Mouse (Mus musculus): ENCODE results near the gene Cntnap1.

Gene Cntnap1

DNA sequence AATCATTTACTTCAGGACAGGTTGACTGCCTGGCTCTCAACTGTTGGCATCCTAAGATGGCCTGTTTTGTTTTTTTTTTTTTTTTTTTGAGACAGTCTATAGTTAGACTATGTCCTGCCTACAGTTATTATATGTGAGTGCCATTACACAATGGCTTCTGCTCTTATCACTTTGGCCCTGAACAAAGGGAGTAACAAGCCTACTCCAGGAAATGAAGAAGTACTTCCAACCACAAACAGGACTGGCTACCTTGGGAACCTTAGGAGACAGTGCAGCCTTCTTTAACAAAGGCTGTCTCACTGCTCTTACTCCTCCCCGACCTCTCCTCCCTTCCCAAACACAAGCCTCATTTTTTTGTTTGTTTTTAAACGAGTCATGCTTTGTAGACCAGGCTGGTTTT, 50.5 kb downstream of the Cntnap1 start:
- no peak for DNase-seq (ENCODE audit: low read depth, low spot score)

DNA sequence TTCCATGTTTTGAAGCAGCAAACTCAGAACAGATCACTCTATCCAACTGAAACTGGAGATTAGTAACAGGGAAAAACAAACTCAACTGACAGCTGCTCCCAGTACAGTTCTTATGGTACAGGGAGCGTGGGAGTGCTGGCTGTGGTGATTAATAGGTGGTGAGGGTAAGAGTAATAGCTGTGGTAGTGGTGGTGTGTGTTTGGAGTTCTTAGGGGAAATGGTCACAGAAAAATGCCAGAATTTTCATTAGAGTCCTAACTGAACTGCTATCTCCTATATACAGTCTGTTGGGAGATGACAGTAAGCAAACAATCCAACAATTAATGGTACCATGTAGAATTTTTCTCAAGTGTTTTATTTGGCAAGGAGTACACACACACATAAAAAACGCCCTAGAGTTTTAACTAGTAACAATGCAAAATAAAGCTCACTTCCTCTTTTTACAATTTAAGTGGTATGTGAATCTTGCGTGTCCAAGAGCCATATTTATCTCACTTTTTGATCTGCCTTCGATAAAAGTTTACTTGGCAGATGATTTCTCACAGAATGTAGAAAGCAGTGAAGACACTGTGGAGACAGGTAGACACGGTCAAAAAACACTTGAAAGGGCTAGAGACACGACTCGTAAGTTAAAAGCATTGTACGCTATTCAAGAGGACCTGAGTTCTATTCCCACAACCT, 51.1 kb downstream of the Cntnap1 start:
- DNase-seq (ENCODE audit: low read depth, low spot score) = no peak

DNA sequence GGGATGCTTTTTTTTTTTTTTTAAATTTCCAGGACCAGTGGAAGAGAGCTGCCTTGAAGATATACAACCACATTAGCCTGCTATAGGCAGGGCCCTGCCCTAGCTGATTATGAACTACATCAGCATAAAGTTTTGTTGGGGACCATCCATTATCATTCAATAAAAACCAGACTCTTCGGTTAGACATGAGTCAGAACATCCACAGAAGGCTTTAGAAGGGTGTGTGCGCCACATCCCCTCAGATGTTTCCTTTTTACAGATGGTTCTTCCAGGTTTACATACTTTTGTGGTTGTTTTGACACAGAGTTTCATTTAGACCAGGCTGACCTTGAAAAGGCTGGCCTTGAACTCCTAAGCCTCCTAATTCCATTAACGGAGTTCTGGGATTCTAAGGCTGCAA, 54.0 kb downstream of the Cntnap1 start:
- no peak for DNase-seq (ENCODE audit: low read depth, low spot score)

DNA sequence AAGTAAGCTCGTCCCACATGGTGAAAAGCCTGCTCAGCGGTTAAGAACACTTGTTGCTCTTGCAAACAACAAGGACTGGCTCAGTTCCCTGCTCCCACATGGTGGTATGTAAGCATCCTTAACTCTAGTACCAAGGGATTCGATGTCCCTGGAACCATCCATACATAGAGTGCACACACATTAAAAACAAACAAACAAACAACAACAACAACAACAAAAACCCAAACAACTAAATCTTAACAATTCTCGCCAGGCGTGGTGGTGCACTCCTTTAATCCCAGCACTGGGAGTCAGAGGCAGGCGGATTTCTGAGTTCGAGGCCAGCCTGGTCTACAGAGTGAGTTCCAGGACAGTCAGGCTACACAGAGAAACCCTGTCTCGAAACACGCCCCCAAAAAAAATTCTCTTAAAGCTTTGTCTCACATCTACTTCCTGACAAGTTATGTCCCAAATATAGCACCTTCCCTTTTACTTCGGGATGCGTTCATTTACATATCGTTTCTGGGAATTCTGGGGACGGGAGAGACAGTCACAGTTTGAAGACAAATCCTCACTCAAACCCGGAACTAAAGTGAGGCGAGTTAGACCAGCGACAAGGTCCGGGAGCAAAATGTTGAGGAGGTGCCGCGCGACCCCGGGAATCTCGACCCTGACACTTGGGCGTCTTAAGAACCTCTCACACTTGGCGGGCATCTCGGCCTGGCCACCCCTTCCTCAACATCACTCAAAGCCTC, 55.2 kb downstream of the Cntnap1 start:
- no peak for DNase-seq (ENCODE audit: low read depth, low spot score)

DNA sequence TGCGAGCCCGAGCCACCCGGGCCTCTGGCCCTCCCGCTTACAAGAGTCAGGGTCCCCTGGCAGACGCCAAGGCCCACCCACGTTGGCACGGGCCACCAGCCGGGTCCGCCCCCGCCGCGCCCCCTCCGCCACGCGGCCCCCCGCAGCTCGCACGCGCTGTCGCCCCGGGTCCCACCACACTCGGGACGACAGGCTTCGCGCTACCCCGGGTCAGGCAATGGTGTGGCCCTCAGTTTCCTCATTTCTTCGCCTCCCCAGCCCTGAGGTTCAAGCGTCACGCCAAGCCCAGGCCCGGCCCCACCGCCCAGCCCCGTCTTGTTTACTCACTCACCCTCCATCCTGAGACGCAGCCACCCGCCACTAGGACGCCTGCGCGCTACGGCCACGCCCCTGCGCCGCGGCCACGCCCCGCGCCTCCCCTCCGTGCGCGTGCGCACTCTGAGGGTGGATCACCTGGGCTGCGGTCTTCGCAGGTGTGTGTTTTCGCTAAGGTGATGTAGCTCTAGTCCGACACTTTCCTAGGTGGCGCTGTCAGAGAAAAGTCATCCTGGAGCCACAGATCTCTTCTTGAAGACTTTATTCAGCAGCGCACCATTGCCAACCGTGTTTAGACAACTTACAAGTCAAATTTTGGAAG, 55.9 kb downstream of the Cntnap1 start, which contains the start of gene Ezh1:
Gene Ezh1 (minus strand): TSS at position 399 of the 637 bp plus-strand sequence.
- DNase-seq (ENCODE audit: low read depth, low spot score) = peak; percentile 77

DNA sequence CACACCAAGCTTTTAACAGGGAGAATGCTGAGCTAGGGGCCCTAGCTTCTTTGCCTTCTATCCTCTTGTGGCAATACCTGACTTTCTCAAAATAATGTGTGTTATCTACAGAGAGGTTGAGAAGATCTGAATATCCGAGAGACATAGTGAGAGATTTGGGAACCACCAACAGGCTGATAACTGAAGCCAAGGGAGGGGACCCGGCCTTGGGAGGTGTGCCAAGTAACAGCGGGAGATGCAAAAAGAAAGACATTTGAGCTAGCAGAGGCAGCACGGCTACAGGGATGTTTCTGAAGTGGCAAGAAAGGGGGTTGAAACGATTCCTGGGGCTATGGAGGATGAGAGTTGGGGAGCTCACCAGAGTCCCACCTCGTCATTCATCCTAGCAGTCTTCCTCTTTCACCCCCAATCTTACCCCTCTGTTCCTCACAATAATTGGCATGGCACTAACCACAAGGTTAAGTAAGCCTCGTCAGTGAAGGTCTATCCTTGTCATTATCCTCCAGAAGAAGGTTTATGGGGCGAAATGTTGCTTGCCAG, 59.1 kb downstream of the Cntnap1 start:
- DNase-seq (ENCODE audit: low read depth, low spot score) = no peak

DNA sequence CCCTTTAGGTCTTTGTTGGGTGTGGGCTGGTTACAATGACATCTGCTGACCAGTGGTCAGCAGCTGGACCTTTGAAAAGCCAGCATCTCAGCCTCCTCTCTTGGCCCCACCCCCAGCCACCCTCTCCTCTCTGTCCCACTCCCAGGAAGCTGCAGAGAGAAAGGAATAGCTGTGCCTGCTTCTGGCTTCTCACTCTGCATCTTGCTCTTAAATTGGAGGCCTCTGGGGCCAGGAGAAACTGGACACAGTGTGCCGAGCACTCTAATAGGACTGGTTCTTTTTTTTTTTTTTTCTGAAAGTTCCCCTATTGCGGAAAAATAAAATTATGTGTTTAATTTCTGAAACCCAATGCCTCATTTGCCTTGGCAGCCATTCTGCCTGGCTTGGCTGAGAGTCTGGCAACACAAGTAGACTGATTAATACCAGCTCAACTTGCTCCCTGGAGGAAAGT, 59.8 kb downstream of the Cntnap1 start:
- no peak for DNase-seq (ENCODE audit: low read depth, low spot score)

DNA sequence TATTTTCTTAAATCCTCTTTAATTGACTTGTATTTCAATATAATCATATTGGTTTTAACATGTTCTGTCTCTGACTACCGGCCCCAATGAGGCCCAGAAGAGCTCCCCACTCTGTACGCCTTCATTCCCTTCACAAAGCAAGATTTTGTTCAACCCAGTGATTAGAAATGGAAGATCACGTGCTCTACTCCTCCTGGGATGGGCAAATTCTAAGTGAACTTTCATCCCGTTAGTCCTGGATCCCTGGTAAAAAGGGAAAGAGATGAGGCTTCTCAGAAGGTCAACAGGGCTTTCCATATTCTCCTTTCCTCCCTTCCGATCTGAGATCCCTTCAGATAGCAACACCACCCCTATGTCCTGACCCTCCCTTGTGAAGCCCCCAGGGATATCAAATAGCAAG, 60.2 kb downstream of the Cntnap1 start:
- DNase-seq (ENCODE audit: low read depth, low spot score) = no peak

DNA sequence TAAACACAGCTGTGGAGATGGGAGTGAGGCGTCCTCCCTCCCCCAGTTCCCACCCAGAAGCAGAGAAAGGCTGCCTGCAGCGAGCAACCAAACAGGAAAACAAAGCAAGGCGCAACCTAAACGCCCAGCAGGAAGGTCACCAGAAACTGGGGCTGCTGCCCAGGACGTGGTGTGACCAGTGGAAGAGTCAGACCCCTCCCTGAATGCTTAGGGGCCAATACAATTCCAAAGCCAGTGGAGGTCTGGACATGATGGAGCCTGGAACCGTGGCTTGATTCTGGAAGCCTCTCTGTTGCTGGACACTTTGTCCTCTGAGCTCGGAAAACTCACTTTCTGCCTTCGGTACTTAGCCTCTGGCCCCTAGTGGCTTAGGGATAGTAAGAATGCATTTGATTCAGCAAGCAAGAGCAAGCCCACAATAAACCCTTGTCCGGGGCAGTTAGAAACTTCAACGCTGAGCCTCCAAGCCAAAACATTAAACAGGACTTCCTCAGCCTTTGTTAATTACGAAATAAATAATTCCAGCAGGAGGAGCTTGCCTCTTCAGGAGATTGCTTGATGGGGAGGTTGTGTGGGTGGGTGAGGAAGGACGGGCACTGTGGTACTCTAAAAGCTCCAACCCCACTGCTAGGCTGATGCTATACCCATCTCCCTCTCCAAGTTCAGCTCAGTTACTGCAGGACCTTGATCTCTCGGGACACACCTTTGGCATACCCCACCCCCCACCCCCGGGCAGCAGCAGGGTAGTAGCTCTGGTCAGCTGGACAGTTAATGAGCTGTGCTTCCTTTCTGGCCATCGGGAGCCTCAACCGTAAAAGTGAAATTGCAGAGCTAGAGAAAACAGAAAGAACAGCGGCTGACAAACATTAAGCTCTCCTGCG, 60.9 kb downstream of the Cntnap1 start:
- no peak for DNase-seq (ENCODE audit: low read depth, low spot score)

DNA sequence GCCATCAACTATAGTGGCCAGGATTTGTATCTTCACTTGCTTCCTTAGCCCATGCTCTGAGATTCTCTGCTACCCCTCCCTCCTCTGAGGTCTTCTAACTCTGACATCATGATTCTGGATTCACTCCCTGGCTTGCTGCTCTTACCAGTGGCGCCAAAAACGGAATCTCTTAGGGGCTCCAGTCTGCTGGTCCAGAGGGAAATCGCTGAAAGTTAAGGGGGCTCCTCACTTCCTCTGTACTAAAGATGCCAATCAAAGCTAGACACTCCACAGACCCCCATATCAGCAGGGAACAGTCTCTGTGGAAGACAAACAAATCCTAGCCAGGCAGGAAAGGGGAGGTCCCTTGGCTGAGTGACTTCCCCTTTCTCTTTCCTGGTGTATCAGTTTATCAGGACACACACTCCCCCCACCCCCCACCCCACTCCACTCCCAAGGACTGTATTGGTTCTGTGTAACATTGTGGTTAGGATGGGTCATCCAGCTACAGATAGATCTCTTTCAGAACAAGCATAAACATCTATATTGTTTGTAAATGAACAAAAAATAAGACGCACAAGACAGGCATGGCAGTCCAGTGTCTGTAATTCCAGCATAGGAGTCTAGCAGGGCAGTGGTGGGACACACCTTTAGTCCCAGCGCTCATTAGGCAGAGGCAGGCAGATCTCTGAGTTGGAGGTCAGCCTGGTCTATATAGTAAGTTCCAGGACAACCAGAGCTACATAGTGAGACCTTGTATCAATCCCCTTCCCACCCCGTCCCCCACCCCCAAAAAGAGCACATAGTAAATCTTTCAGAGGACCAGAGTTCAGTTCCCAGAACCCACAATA, 61.9 kb downstream of the Cntnap1 start:
- peak; percentile 48 for DNase-seq (ENCODE audit: low read depth, low spot score)

DNA sequence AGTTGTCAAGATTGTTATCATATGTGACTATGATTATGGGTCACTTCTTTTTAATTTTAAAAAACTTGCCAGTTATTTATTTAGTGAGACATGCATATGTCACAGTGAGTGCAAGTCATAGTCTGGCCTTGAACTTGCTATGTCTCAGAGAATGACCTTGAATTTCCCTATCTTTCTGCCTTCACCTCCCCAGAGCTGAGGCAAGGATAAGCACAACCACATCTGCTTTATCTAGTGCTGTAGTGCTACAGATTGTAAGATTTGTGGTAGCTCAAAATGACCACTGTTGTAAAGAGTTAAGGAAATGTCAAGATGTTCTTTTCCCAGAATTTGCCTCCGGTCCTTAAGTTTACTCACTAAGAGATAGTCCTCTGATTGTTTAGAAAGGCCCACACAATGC, 62.9 kb downstream of the Cntnap1 start:
- DNase-seq (ENCODE audit: low read depth, low spot score) = no peak

DNA sequence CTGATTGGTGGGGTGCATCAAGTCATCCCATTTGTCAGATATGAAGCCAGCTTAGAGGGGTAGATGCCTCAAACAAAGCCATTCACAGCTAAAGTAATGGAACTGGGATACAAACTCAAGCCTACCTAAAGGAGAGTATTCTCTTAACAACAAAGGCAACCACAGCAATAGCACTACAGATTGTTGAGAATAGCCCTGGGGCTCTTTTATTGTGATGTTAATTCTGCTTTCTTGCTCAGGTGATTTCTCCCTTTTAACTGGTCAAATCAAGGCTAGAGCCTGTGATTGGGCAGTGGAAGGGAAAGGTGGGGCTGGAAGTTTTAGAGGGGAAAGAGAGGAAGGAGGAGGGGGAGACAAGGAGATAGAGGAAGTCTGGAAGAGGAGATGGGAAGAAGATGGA, 63.8 kb downstream of the Cntnap1 start:
- DNase-seq (ENCODE audit: low read depth, low spot score) = no peak

DNA sequence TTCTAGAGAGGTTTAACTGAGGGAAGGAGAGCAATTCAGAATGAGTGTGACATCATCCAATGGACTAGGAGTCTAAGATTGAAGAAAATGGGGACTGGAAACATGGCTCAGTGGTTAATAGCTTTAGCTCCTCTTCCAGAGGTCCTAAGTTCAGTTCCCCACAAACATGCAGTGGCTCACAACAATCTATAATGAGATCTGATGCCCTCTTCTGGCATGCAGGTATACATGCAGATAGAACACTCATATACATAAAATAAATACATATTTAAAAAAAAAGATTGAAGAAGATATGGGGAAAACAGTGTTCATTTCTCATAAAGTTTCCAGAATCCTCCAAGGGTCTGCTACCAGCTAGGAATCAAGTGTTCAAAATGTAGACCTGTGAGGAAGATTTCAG, 65.1 kb downstream of the Cntnap1 start:
- DNase-seq (ENCODE audit: low read depth, low spot score) = no peak

DNA sequence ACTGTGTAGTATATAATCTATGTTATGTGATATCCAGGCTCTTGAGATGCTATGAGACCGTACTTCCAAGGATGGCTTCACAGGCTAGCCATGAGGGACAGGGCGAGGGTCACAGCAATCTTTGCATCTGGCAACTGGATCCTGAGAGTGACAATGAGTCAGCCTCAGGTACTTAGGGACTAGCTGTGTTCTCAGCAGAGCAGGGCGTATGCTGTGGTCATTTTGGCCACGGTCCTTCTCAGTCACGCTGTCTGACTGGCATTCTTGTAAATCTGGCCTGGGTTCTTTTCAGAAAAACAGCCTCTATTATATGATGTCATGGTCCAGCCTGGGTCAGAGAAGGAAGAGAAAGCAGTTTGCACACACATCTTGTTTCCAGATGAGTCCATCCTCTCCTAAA, 66.5 kb downstream of the Cntnap1 start:
- no peak for DNase-seq (ENCODE audit: low read depth, low spot score)

DNA sequence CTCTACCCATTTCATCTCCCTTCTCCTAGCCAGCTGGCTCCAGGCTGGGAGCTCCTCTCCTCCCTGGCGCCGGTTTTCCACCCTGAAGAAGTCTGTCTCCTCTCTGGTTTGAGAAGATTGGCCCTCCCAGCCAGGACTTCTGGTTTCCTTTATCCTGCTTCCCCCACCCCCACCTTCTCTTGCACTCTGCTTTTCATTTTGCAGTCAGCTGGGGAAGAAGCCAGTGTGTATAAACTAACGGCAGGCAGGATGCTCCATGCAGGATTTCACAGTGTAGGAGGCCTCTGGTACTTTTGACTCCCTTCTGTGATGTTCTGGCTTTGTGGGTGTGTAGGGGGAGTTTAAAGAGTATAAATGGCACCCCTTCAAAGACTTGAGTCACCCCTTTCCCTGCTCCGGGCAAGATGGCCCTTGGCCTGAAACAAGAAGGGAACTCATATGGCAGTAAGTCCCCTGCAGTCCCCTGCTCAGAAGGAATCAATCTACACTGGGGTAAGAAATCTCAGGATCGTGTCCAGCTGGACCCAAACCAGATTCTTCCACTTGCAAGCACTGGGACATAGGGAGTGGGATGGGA, 67.8 kb downstream of the Cntnap1 start:
- no peak for DNase-seq (ENCODE audit: low read depth, low spot score)
